Mouse (Mus musculus) hindbrain, embryonic 15.5 days (tissue): ENCODE results near the gene Dbndd1. TPM values are rescaled to one million over a fixed set of nuclear protein-coding genes. Genes with fewer than 3 reads are reported as not detected.
"Not testable (repeated sequence)": the region's sequence is repeated elsewhere in the genome, so short reads cannot be mapped to it uniquely, and the experiment has no call there.

Experiments
- ATAC-seq: fragments of 200-750 bp; cut with Nextera tagmentation; 2 replicates; pipeline ENCODE4 v1.8.0; 2017; ENCODE audit warnings: low read depth, moderate number of reproducible peaks, moderate TSS enrichment; ENCODE audit not compliant: low FRiP score
- H3K27ac ChIP-seq: fragments of 300-500 bp; sonication (generic); replicated peaks from 2 replicates; pipeline ENCODE4 v1.5.1; 2015; ENCODE audit warnings: mild to moderate bottlenecking, inconsistent platforms
- H3K27me3 ChIP-seq: fragments of 300-500 bp; sonication (generic); 2 replicates; pipeline ENCODE4 v1.6.1; 2015; ENCODE audit warnings: control low read depth, inconsistent platforms
- H3K36me3 ChIP-seq: fragments of 300-500 bp; sonication (generic); 2 replicates; pipeline ENCODE4 v1.6.1; 2015; ENCODE audit warnings: control low read depth, inconsistent platforms
- H3K4me1 ChIP-seq: fragments of 300-500 bp; sonication (generic); replicated peaks from 2 replicates; pipeline ENCODE4 v1.6.1; 2015; ENCODE audit warnings: control low read depth, inconsistent platforms
- H3K4me2 ChIP-seq: fragments of 300-500 bp; sonication (generic); 2 replicates; pipeline ENCODE4 v1.6.1; 2015; ENCODE audit warnings: moderate library complexity, mild to moderate bottlenecking, inconsistent platforms
- H3K4me3 ChIP-seq: fragments of 300-500 bp; sonication (generic); 2 replicates; pipeline ENCODE4 v1.5.1; 2015; ENCODE audit warnings: mild to moderate bottlenecking, inconsistent platforms
- H3K9ac ChIP-seq: fragments of 300-500 bp; sonication (generic); 2 replicates; pipeline ENCODE4 v1.6.1; 2015; ENCODE audit warnings: inconsistent platforms
- H3K9me3 ChIP-seq: fragments of 300-500 bp; sonication (generic); 2 replicates; pipeline ENCODE4 v1.6.1; 2016; ENCODE audit warnings: control low read depth, inconsistent platforms
- WGBS: fragments of 180-500 bp; shearing (Covaris S2); methylation state at CpG from one replicate; pipeline ENCODE4 v1.1.7; 2015; 5-methylcytosine and 5-hydroxymethylcytosine counted together
- polyA plus RNA-seq: library from polyadenylated mRNA; unstranded; fragments of >200 nt; fragmentation: Nextera tagmentation; extraction: Ambion mirVana; gene quantifications from 2 replicates; pipeline ENCODE4 v1.2.1, GENCODE M21; 2015

Gene Dbndd1
- polyA plus RNA-seq, 1 experiment from 2014 or later = 90.3 TPM

DNA sequence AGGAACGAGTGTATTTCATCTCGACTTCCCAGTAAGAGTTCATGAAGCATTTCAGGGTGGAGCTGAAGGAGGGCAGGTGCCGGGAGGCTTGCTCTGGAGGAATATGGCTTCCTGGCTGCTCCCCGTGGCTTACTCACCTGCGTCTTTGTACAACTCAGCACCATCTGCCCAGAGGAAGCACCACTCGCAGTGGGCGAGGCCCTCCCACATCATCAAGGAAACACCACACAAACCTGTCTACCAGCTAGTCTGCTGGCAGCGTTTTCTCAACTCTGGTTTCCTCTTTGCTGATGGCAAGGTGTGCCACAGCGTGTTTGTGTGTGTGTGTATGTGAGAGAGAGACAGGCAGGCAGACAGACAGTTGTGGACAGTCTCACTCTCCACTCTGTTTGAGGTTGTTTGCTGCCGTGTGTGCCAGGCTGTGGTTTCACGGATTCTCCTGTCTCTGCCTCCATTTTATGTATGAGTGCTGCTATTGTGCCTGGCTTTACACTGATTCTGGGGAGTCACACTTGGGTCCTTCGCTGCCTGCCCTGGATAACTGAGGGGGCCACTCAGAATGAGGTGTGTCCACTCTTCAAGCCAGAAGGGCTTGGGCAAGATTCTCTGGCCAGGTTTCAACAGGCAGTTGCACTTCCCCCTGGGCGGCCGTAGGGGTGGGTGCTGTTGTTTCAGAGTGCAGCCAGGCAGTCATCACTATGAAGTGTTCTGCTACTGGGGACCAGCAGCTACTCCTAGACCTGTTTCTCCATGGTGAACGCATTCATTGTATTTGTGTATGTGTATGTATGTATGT lies 23.8 kb downstream of the Dbndd1 start:
- WGBS = 95% methylated on average over 15 of the region's 15 CpGs
- Histone ChIP-seq H3K4me3 (no peak overlapping the region), H3K27me3 (no peaks in the 10 kb centered on the region), H3K9ac (no peak overlapping the region), H3K36me3 (peaks cover 87% of the 10 kb centered on the region), H3K9me3 (no peaks in the 10 kb centered on the region), H3K4me1 (no peaks in the 10 kb centered on the region), H3K27ac (no peak overlapping the region), H3K4me2 (no peak overlapping the region)
- no peak for ATAC-seq

DNA sequence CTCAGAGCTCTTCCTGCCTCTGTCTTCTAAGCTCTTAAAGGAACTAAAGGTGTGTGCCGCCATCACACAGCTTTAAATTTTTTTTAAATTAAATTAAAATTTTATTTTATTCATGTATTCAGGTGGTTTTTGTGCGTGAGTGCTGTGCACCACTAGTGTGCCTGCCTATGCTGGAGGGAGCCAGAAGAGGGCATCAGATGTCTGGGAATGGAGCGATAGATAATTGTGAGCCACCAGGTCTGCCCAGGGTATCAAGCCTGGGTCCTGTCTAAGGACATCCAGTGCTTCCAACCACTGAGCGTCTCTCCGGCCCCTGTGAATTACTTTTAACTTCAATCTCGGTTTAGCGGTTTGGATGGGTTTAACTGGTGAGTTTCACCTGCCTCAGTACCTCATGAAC lies 32.6 kb downstream of the Dbndd1 start:
- H3K27me3 ChIP-seq = no peaks in the 10 kb centered on the region
- 86% methylated on average over 7 of the region's 7 CpGs for WGBS
- no peak overlapping the region for H3K4me2 ChIP-seq
- peaks cover 61% of the 10 kb centered on the region for H3K36me3 ChIP-seq
- no peak overlapping the region for H3K9ac ChIP-seq
- H3K4me3 ChIP-seq = no peak overlapping the region
- peaks cover 17% of the 10 kb centered on the region for H3K4me1 ChIP-seq
- H3K9me3 ChIP-seq = no peaks in the 10 kb centered on the region
- no peak for ATAC-seq
- H3K27ac ChIP-seq = no peak overlapping the region

DNA sequence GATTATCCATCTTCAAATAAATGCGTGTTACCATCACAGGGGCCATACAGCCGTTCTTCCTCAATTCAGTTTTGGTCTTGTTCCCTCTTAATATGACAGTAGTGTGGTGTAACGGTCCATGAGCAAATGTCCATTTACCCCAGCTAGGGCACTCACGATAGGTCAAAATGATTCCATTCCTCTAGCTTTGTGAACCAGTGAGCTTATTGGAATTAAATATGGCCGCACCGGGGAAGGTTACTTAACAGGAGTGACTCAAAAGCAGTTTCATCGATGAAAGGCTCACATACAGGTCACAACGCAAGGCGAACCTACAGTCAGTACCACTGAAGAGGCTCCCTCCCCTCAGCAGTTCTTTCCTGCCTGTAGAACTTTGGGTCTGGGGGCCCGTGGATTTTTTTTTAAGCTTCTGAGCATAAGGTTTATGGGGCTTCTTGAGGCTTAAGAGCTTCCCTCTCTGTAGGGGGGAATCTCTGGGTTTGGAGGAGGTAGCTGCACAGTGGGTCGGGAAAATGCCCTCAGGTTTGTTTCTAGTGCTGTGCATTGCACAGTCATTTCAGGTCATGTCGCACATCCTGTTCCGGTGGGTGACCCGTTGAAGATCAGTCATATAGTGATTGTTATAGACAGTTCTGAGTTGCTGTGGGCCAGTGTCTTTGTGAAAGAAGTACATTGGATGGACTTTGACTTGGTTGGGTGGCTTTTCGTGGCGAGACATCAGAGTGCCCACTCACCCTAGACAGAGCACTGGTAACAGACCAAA lies 36.6 kb downstream of the Dbndd1 start:
- 38% methylated on average over 16 of the region's 16 CpGs for WGBS
- H3K4me3 ChIP-seq = peak overlapping the region; percentile 90
- peaks cover 25% of the 10 kb centered on the region for H3K4me1 ChIP-seq
- peak overlapping the region; percentile 99 for H3K27ac ChIP-seq
- no peaks in the 10 kb centered on the region for H3K27me3 ChIP-seq
- H3K4me2 ChIP-seq = peak overlapping the region; percentile 85
- peak overlapping the region; percentile 87 for H3K9ac ChIP-seq
- peaks cover 32% of the 10 kb centered on the region for H3K36me3 ChIP-seq
- no peaks in the 10 kb centered on the region for H3K9me3 ChIP-seq
- ATAC-seq = no peak

DNA sequence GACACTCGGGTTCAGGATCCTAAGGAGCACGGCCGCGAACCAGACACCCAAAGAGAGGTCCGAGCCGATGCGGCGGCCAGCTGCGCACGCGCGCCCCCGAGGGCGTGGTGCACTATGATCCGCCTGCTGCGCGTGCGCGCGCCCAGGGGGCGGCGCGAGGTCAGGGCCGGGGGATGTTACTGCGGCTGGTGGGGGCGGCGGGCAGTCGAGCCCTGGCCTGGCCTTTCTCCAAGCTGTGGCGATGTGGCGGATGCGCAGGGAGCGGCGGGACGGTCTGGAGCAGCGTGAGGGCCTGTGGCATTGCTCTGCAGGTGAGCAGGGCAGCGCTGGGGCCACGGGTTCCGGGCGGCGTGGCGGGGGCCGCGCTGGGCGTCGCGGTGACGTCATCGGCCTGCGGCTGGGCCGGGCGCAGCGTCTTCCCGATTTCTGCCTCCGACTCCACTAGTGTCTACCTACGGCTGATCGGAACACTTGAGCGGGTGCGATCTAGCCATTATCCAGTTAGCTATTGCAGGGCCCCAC lies 37.5 kb downstream of the Dbndd1 start, which contains the start of gene Afg3l1:
TSS of gene Afg3l1 (plus strand) at position 167 of the 522 bp plus-strand sequence.
- ATAC-seq = peak; percentile 93
- H3K9me3 ChIP-seq = no peaks in the 10 kb centered on the region

DNA sequence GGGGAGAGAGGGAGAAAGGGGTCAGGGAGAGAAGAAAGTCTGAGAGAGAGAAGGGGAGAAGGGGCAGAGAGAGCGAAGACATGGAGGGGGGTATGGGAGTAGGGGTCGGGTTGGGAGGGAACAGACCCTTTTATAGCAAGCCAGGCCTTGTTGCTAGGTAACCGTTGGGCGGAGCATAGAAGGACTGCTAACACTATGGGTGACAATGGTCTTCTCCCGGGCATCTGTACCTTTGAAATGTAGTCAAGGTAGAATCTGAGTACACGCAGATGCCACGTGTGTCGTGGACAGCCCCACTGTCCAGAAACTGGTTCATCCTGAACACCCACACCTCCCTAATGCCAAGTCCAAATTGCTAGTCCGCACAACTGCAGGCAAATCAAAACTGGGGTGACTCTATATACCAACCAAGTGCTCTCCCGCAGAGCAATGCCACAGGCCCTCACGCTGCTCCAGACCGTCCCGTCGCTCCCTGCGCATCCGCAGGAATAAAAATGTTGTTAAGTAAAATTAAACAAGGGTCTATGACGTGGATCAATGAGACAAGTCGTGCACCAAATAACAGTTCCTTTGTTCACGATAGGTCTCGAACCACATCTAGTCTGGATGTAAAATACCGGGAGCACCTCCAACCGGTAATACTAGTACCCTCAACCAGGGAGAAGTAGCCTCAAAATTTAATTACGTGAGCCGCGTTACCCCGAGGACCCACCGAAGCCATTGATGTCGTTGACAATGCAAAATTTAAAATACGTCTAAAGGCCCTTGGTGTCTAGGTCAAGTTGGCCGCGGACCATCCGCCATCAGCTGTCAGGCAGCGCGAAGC lies 38.1 kb downstream of the Dbndd1 start:
- peak; percentile 75 for ATAC-seq
- peak overlapping the region; percentile 87 for H3K9ac ChIP-seq
- H3K4me2 ChIP-seq = peak overlapping the region; percentile 85
- WGBS = 6% methylated on average over 34 of the region's 34 CpGs
- H3K4me3 ChIP-seq = peak overlapping the region; percentile 90
- peaks cover 25% of the 10 kb centered on the region for H3K4me1 ChIP-seq
- H3K27ac ChIP-seq = peak overlapping the region; percentile 99
- H3K36me3 ChIP-seq = peaks cover 20% of the 10 kb centered on the region
- no peaks in the 10 kb centered on the region for H3K9me3 ChIP-seq
- H3K27me3 ChIP-seq = no peaks in the 10 kb centered on the region

More for the DNA sequence above, 37.5 kb downstream of the Dbndd1 start, which contains the start of gene Afg3l1:
- Histone ChIP-seq H3K4me3 (peak within 1 kb of the TSS; percentile 90), H3K4me1 (peaks cover 25% of the 10 kb centered on the region), H3K27me3 (no peaks in the 10 kb centered on the region), H3K4me2 (peak within 1 kb of the TSS; percentile 85), H3K9ac (peak within 1 kb of the TSS; percentile 87), H3K36me3 (peaks cover 26% of the 10 kb centered on the region), H3K27ac (peak within 1 kb of the TSS; percentile 99)
- 1% methylated on average over 58 of the region's 58 CpGs for WGBS

DNA sequence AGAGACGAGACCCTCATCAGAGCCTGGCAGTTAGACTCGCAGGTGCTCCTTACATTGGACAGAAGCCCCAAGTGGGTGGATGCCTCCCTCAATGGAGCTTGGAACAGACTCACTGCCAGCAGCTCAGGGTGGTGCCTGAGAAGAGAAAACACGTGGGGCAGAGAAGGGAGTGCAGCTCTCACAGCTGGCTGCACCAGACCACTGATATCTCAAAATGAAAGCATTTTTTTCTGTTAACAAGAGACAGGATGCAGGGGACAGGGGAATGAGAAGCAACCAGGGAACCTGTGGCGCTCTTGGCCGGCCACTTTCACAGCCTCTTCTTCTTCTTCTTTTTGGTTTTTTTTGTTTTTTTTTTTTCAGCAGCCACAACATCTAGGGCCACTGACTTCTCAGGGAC lies 40.7 kb downstream of the Dbndd1 start:
- ATAC-seq, H3K9ac ChIP-seq, H3K27ac ChIP-seq, H3K9me3 ChIP-seq, H3K4me2 ChIP-seq, H3K36me3 ChIP-seq, H3K4me3 ChIP-seq, H3K27me3 ChIP-seq: not testable (repeated sequence)
- peaks cover 19% of the 10 kb centered on the region for H3K4me1 ChIP-seq
- WGBS = 74% methylated on average over 5 of the region's 5 CpGs

DNA sequence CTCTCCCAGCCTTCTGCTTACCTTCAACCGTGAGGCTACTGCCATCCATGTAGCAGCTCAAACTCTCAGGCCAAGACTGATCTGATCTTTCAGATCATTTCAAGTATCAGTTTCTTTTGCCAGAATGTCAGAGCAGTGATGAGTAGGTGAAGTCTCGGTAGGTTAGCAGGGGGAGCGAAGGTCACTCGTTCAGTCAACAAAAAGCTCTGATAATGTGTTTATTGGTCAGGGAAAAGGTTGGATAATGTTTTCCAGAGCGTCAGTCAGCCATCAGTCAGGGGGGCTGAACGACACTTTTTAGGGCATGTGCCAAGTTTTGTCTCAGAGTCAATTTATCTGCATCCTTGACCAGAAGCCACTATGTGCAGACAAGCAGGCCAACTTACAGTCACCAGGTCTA lies 42.3 kb downstream of the Dbndd1 start:
- H3K27ac ChIP-seq, H3K4me2 ChIP-seq, H3K27me3 ChIP-seq, H3K9ac ChIP-seq, H3K4me3 ChIP-seq, H3K4me1 ChIP-seq, H3K36me3 ChIP-seq, H3K9me3 ChIP-seq, ATAC-seq: not testable (repeated sequence)
- 77% methylated on average over 6 of the region's 6 CpGs for WGBS

DNA sequence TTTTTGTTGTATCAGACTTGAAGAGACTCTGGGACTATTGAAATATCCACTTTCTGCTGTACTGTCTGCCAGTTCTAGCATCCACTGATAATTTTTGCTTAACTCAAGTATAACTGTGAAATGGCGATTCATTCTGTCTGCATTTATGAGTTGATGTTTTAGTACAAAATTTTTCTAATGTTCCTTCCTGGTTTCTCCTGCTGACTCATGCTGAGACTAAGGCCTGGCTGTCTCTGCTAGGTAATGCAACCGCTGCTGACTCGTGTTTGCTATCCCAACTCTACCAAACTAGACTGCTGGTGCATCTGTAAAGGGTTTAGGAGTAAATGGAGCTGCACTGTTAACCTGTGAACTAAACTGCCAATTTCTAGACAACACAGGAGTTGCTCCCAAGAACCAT lies 47.8 kb downstream of the Dbndd1 start:
- Histone ChIP-seq H3K4me2 (no peak overlapping the region), H3K27ac (no peak overlapping the region), H3K36me3 (peaks cover 13% of the 10 kb centered on the region), H3K4me1 (no peaks in the 10 kb centered on the region), H3K9ac (no peak overlapping the region), H3K9me3 (no peaks in the 10 kb centered on the region), H3K27me3 (no peaks in the 10 kb centered on the region), H3K4me3 (no peak overlapping the region)
- no peak for ATAC-seq
- 83% methylated on average over 3 of the region's 3 CpGs for WGBS

DNA sequence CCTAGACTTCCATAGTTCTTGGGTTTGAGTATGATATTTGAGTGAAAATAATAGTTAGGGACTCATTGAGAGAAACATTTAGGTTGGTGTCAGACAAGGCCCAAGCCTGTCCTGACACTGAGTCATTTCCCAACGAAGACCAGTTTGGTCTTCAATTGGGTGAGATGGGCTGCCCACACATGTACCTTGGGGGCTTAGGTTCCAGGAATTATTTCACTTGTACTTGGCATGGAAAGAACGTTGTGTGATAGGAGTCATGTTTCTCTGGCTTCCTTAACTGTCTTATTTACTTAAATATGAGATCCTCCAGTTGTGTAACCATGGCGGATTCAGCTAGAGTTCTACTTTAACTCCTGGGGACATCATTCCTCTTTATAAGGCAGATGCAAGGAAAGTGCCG lies 51.6 kb downstream of the Dbndd1 start:
- 93% methylated on average over 4 of the region's 4 CpGs for WGBS
- no peak for ATAC-seq
- peaks cover 45% of the 10 kb centered on the region for H3K36me3 ChIP-seq
- H3K4me1 ChIP-seq = no peaks in the 10 kb centered on the region
- H3K4me3 ChIP-seq = no peak overlapping the region
- no peak overlapping the region for H3K4me2 ChIP-seq
- no peaks in the 10 kb centered on the region for H3K9me3 ChIP-seq
- H3K9ac ChIP-seq = no peak overlapping the region
- no peaks in the 10 kb centered on the region for H3K27me3 ChIP-seq
- no peak overlapping the region for H3K27ac ChIP-seq
